Mouse (Mus musculus) neural tube, embryonic 10.5 days (tissue): ENCODE results near the gene Six5.

Experiments
- DNase-seq: peaks from one replicate; pipeline ENCODE4 v3.0.0-alpha.2; 2017; ENCODE audit warnings: low spot score; ENCODE audit errors: extremely low spot score

The Six5 gene

GRCm38 (mm10) chr7:19096421-19096976 lies 2.1 kb downstream of the Six5 start:
- no peak for DNase-seq

GRCm38 (mm10) chr7:19097217-19097616 lies 2.8 kb downstream of the Six5 start:
- no peak for DNase-seq

GRCm38 (mm10) chr7:19097863-19098262 lies 3.5 kb downstream of the Six5 start:
- no peak for DNase-seq

- DNase-seq = no peak
These were observed 4.4 kb downstream of the Six5 start for GRCm38 (mm10) chr7:19098811-19099210.

- DNase-seq = no peak
These were observed 5.9 kb downstream of the Six5 start for GRCm38 (mm10) chr7:19100290-19100689.

GRCm38 (mm10) chr7:19103741-19104140 lies 9.3 kb downstream of the Six5 start:
- DNase-seq = no peak

GRCm38 (mm10) chr7:19104486-19104885 lies 10.1 kb downstream of the Six5 start:
- no peak for DNase-seq

- DNase-seq = no peak
These were observed 13.0 kb downstream of the Six5 start for GRCm38 (mm10) chr7:19107436-19107835.

GRCm38 (mm10) chr7:19109565-19109964 lies 15.2 kb downstream of the Six5 start:
- DNase-seq = no peak

GRCm38 (mm10) chr7:19118028-19118771 lies 23.8 kb downstream of the Six5 start, which contains the start of gene Gm4969:
Gene Gm4969, minus strand, starts transcription at chr7:19118368.
- peak; percentile 67 for DNase-seq

GRCm38 (mm10) chr7:19119083-19119482 lies 24.7 kb downstream of the Six5 start:
- DNase-seq = no peak

GRCm38 (mm10) chr7:19119631-19120429 lies 25.4 kb downstream of the Six5 start, which contains the start of gene Fbxo46:
Gene Fbxo46, plus strand, starts transcription at chr7:19119859.
- DNase-seq = peak; percentile 87

GRCm38 (mm10) chr7:19121686-19122085 lies 27.3 kb downstream of the Six5 start:
- no peak for DNase-seq

- no peak for DNase-seq
These were observed 30.3 kb downstream of the Six5 start for GRCm38 (mm10) chr7:19124713-19125112.

- DNase-seq = no peak
These were observed 33.4 kb downstream of the Six5 start for GRCm38 (mm10) chr7:19127744-19128143.

GRCm38 (mm10) chr7:19129396-19129795 lies 35.0 kb downstream of the Six5 start:
- DNase-seq = no peak

GRCm38 (mm10) chr7:19130657-19131056 lies 36.3 kb downstream of the Six5 start:
- DNase-seq = no peak

GRCm38 (mm10) chr7:19131324-19131848 lies 37.0 kb downstream of the Six5 start:
- peak; percentile 97 for DNase-seq

- DNase-seq = no peak
These were observed 41.8 kb downstream of the Six5 start for GRCm38 (mm10) chr7:19136168-19136567.

GRCm38 (mm10) chr7:19136673-19137334 lies 42.4 kb downstream of the Six5 start:
- no peak for DNase-seq

- no peak for DNase-seq
These were observed 43.0 kb downstream of the Six5 start for GRCm38 (mm10) chr7:19137380-19137779.
